Mouse (Mus musculus) myocyte (in vitro differentiated cells): ENCODE measurements at regions not wholly inside any gene's neighbourhood (a gene's known extent, or its start where the extent isn't known, plus 50 kb on each side); places are given as distances from the start of the nearest gene placed in this dataset.

Experiments
- H3K27me3 ChIP-seq: one replicate; pipeline ENCODE4 v1.6.1; 2011; ENCODE audit not compliant: control insufficient read depth, insufficient read depth, insufficient read length
- H3K36me3 ChIP-seq: one replicate; pipeline ENCODE4 v1.6.1; 2011; ENCODE audit not compliant: control insufficient read depth, insufficient read depth
- H3K4me2 ChIP-seq: one replicate; pipeline ENCODE4 v1.6.1; 2011; ENCODE audit warnings: low read depth, control low read depth
- H3K4me3 ChIP-seq: one replicate; pipeline ENCODE4 v1.5.1; 2011; ENCODE audit warnings: mild to moderate bottlenecking, control low read depth, moderate library complexity
- H3K79me2 ChIP-seq: one replicate; pipeline ENCODE4 v1.6.1; 2011; ENCODE audit not compliant: control insufficient read depth, insufficient read depth
- H3ac ChIP-seq: one replicate; pipeline ENCODE4 v1.6.1; 2011; ENCODE audit not compliant: control insufficient read depth, insufficient read length
- CEBPB ChIP-seq: IDR thresholded peaks from 2 replicates; pipeline ENCODE4 v1.6.1; 2011; ENCODE audit warnings: mild to moderate bottlenecking, moderate library complexity; ENCODE audit not compliant: poor library complexity, insufficient read depth, severe bottlenecking
- E2F4 ChIP-seq: IDR thresholded peaks from one replicate; pipeline ENCODE4 v1.6.1; 2011; ENCODE audit warnings: mild to moderate bottlenecking, control low read depth, moderate library complexity; ENCODE audit not compliant: insufficient read depth
- MAX ChIP-seq: IDR thresholded peaks from one replicate; pipeline ENCODE4 v1.6.1; 2011; ENCODE audit warnings: low read depth, mild to moderate bottlenecking, control low read depth
- MYOD1 ChIP-seq, 3 experiments: IDR thresholded peaks; one replicate each; pipeline ENCODE4 v1.6.1; 2011; ENCODE audit warnings: control low read depth in 2 of 3, low read depth in 2 of 3, mild to moderate bottlenecking in 2 of 3, moderate library complexity in 1 of 3; ENCODE audit not compliant: insufficient read length in 2 of 3, control insufficient read depth in 1 of 3
- MYOG ChIP-seq, 3 experiments: IDR thresholded peaks; one replicate each; pipeline ENCODE4 v1.6.1; 2011; ENCODE audit warnings: control low read depth in 2 of 3, low read depth in 2 of 3, mild to moderate bottlenecking in 2 of 3; ENCODE audit not compliant: insufficient read length in 2 of 3, control insufficient read depth in 1 of 3, insufficient read depth in 1 of 3
- POLR2A ChIP-seq: IDR thresholded peaks from one replicate; pipeline ENCODE4 v1.6.1; 2011; ENCODE audit warnings: low read depth, mild to moderate bottlenecking, control low read depth, moderate library complexity; ENCODE audit not compliant: insufficient read length
- POLR2AphosphoS2 ChIP-seq: IDR thresholded peaks from one replicate; pipeline ENCODE4 v1.6.1; 2011; ENCODE audit warnings: low read depth, control low read depth; ENCODE audit not compliant: insufficient read length
- REST ChIP-seq: IDR thresholded peaks from one replicate; pipeline ENCODE4 v1.6.1; 2011; ENCODE audit warnings: mild to moderate bottlenecking, control low read depth, moderate library complexity; ENCODE audit not compliant: insufficient read depth, insufficient read length
- SRF ChIP-seq: IDR thresholded peaks from one replicate; pipeline ENCODE4 v1.6.1; 2011; ENCODE audit warnings: low read depth; ENCODE audit not compliant: control insufficient read depth, insufficient read length
- TCF12 ChIP-seq: IDR thresholded peaks from one replicate; pipeline ENCODE4 v1.6.1; 2011; ENCODE audit warnings: mild to moderate bottlenecking, control low read depth; ENCODE audit not compliant: poor library complexity, insufficient read depth, severe bottlenecking
- TCF3 ChIP-seq: IDR thresholded peaks from one replicate; pipeline ENCODE4 v1.6.1; 2011; ENCODE audit warnings: low read depth, control low read depth; ENCODE audit not compliant: insufficient read length
- USF1 ChIP-seq: IDR thresholded peaks from one replicate; pipeline ENCODE4 v1.6.1; 2011; ENCODE audit warnings: low read depth, mild to moderate bottlenecking, control low read depth, moderate library complexity

- Histone ChIP-seq H3ac (no peak overlapping the region), H3K4me2 (no peak overlapping the region), H3K36me3 (no peaks in the 10 kb centered on the region), H3K4me3 (no peak overlapping the region), H3K79me2 (no peaks in the 10 kb centered on the region), H3K27me3 (no peaks in the 10 kb centered on the region)
- no peak for TF ChIP-seq SRF
- TF ChIP-seq USF1, result no peak
- TF ChIP-seq POLR2AphosphoS2, result no peak
- no peak for TF ChIP-seq REST
- no peak for TF ChIP-seq MAX
- no peak for TF ChIP-seq TCF12
- TF ChIP-seq CEBPB, result no peak
- no peak for TF ChIP-seq TCF3
- TF ChIP-seq MYOD1 (IDR thresholded peaks at IDR 0.05; ENCODE audit: control insufficient read depth in 1 of 3, insufficient read length in 2 of 3, low read depth in 2 of 3), result no peak
- TF ChIP-seq E2F4, result no peak
- no peak for TF ChIP-seq MYOG (IDR thresholded peaks at IDR 0.05; ENCODE audit: control insufficient read depth in 1 of 3, insufficient read depth in 1 of 3, insufficient read length in 2 of 3, low read depth in 2 of 3)
- TF ChIP-seq POLR2A, result no peak
These were observed 87.1 kb downstream of the Gm9733 start for GRCm38 (mm10) chr3:15244999-15245398.
